Mouse (Mus musculus) bone marrow, adult 2 months (tissue): ENCODE data around the gene Pde10a. TPM values are rescaled to one million over a fixed set of nuclear protein-coding genes. Genes with fewer than 3 reads are reported as not detected.

Source experiments
- H3K27ac ChIP-seq: fragments of 200-500 bp; 2 replicates; pipeline ENCODE4 v1.5.1; 2012; ENCODE audit warnings: low read depth, mild to moderate bottlenecking, control low read depth, inconsistent platforms, low read length; ENCODE audit not compliant: control insufficient read depth, poor library complexity, insufficient read depth
- H3K4me1 ChIP-seq: fragments of 200-500 bp; 2 replicates; pipeline ENCODE4 v1.6.1; 2011; ENCODE audit warnings: low read length; ENCODE audit not compliant: control insufficient read depth, insufficient read depth
- H3K4me3 ChIP-seq: fragments of 200-500 bp; replicated peaks from 2 replicates; pipeline ENCODE3; 2011; ENCODE audit warnings: mild to moderate bottlenecking, low read depth, low read length, control low read depth; ENCODE audit not compliant: control insufficient read depth
- CTCF ChIP-seq: fragments of 200-500 bp; IDR thresholded peaks from 2 replicates; pipeline ENCODE4 v1.5.1; 2011; ENCODE audit warnings: low read length, control low read depth; ENCODE audit not compliant: control insufficient read depth, insufficient read depth
- POLR2A ChIP-seq: fragments of 200-500 bp; IDR thresholded peaks from 2 replicates; pipeline ENCODE4 v1.6.1; 2011; ENCODE audit warnings: low read depth, mild to moderate bottlenecking, control low read depth, low read length, borderline replicate concordance; ENCODE audit not compliant: control insufficient read depth
- WGBS: fragments of 180-500 bp; shearing (Covaris S2); methylation state at CpG from one replicate; pipeline ENCODE4 v1.1.7; 2018; 5-methylcytosine and 5-hydroxymethylcytosine counted together
- polyA plus RNA-seq: library from polyadenylated mRNA; stranded (reverse); fragments of >200 nt; gene quantifications from 2 replicates; pipeline ENCODE4 v1.2.4, GENCODE M21; 2011; ENCODE audit warnings: low replicate concordance; ENCODE audit not compliant: missing spikeins, insufficient read depth, insufficient read length

The Pde10a gene
- polyA plus RNA-seq, 1 experiment: 5.5 TPM

- 81% methylated on average over 4 of the region's 4 CpGs for WGBS
- no peak overlapping the region for H3K27ac ChIP-seq
- no peaks in the 10 kb centered on the region for H3K4me1 ChIP-seq
- no peak for TF ChIP-seq CTCF
- TF ChIP-seq POLR2A: no peak
- H3K4me3 ChIP-seq: no peak overlapping the region
Measured at GRCm38 (mm10) chr17:8791561-8791960, 266.4 kb downstream of the Pde10a start.

DNA sequence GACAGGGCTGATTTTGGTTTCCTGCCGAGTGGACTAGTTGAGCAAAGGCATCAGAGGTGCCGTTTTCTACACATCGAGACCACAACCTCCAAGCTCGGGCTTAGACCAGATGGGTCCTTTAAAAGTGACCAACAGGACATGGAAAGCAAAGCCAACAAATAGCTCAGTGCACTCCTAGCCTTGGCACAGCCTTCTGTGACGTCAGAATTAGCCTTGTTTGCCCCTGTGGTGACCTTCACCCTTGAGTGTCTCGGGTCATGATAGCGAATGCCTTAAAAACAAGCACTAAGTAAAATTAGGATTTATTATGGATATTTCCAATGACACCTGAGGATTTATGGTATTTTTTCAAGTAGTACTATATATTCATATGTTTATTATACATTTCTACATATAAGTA, 267.4 kb downstream of the Pde10a start:
- no peaks in the 10 kb centered on the region for H3K4me1 ChIP-seq
- TF ChIP-seq CTCF (no peak), POLR2A (no peak)
- H3K4me3 ChIP-seq: no peak overlapping the region
- no peak overlapping the region for H3K27ac ChIP-seq
- 57% methylated on average over 7 of the region's 7 CpGs for WGBS

- H3K4me1 ChIP-seq: no peaks in the 10 kb centered on the region
- no peak overlapping the region for H3K4me3 ChIP-seq
- H3K27ac ChIP-seq: no peak overlapping the region
- TF ChIP-seq POLR2A: no peak
- TF ChIP-seq CTCF: no peak
- 3% methylated on average over 2 of the region's 2 CpGs for WGBS
Measured at GRCm38 (mm10) chr17:8797624-8798023, 272.5 kb downstream of the Pde10a start.

GRCm38 (mm10) chr17:8798531-8799295, 273.5 kb downstream of the Pde10a start:
- Histone ChIP-seq H3K27ac (no peak overlapping the region), H3K4me1 (no peaks in the 10 kb centered on the region), H3K4me3 (no peak overlapping the region)
- TF ChIP-seq CTCF: no peak
- TF ChIP-seq POLR2A: no peak
- WGBS: 8% methylated on average over 12 of the region's 12 CpGs

GRCm38 (mm10) chr17:8799296-8799731, 274.1 kb downstream of the Pde10a start:
- Histone ChIP-seq H3K4me3 (no peak overlapping the region), H3K4me1 (no peaks in the 10 kb centered on the region), H3K27ac (no peak overlapping the region)
- TF ChIP-seq CTCF: no peak
- WGBS: 5% methylated on average over 10 of the region's 10 CpGs

- WGBS: 2% methylated on average over 15 of the region's 15 CpGs
- no peak overlapping the region for H3K4me3 ChIP-seq
- no peak overlapping the region for H3K27ac ChIP-seq
- H3K4me1 ChIP-seq: no peaks in the 10 kb centered on the region
- TF ChIP-seq CTCF: no peak
- no peak for TF ChIP-seq POLR2A
Measured at GRCm38 (mm10) chr17:8799914-8800420, 274.8 kb downstream of the Pde10a start.

DNA sequence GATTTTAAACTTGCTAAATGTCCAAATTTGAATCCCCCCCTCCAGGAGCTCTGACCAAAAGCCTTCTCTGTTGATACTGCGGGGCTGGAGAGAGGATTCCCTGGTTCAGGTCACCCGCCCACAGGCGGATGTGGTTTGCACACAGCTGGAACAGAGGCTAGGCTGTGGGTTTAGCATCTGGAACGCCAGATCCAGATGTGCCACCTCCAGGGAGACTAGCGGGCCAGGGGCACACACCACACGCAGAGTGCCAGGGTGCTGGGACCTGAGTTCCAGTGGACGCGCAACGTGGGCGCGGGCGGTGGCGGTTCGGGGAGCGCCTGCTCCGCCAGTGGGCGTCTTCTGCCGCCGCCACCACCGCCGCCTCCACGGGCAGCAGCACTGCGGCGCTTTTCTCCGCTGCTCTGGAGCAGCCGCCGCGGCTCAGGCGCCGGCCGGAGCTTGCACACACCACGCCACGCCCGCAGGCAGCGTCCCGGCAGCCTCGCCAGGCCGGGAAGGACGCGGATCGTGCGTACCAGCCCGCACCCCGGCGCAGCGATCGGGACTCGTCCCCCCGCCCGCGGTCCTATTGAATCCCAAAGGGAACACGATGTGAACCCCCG, 275.4 kb downstream of the Pde10a start:
- H3K4me1 ChIP-seq: no peaks in the 10 kb centered on the region
- TF ChIP-seq CTCF (no peak), POLR2A (no peak)
- no peak overlapping the region for H3K4me3 ChIP-seq
- 2% methylated on average over 51 of the region's 53 CpGs for WGBS
- H3K27ac ChIP-seq: no peak overlapping the region

DNA sequence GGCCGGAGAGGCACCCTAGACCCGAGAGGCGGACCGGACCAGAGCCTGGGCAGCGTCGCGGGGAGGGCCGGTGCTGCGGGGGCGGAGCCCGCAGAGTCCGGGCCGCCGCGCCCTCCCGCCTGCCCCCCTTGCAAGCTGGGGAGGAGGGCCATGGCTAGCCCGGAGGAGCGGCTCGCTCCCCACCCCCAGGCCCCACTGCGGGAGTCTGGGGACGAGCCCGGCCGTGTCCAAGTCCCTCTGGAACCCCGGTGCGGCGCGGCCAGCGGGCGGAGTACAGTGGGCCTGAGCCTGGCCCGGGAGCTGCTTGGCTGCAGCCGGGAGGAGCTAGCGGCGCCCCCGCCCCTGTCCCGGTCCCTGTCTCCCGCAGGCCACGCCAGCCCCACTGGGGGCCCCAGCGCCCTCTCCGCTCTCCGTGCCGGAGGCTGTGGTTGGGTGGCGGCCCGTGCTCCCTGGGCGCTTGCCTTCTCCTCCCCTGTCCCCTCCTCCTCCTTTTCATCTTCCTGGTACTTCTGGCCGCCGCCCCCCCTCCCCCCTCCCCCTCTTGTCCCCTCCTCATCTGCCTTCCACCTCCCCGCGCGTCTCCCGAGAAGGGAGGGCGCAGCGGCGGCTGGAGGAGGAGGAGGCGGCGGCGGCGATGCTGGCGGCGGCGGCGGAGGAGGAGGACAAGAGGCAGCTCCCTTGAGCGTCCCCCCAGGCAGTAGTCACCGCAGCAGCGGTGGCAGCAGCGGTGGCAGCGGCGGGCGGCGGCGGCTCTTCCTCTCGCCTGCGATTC, 276.1 kb downstream of the Pde10a start:
- TF ChIP-seq CTCF (no peak), POLR2A (no peak)
- Histone ChIP-seq H3K4me1 (no peaks in the 10 kb centered on the region), H3K4me3 (no peak overlapping the region), H3K27ac (no peak overlapping the region; the same call in 1 of the 2 replicates)
- WGBS: 1% methylated on average over 63 of the region's 72 CpGs
